Mouse (Mus musculus): Measurements from ENCODE around the gene Xxylt1. TPM values are rescaled to one million over a fixed set of nuclear protein-coding genes. Genes with fewer than 3 reads are reported as not detected.

Gene Xxylt1
- polyA plus RNA-seq, 1 experiment from 2014 or later, result 13.7 TPM

DNA sequence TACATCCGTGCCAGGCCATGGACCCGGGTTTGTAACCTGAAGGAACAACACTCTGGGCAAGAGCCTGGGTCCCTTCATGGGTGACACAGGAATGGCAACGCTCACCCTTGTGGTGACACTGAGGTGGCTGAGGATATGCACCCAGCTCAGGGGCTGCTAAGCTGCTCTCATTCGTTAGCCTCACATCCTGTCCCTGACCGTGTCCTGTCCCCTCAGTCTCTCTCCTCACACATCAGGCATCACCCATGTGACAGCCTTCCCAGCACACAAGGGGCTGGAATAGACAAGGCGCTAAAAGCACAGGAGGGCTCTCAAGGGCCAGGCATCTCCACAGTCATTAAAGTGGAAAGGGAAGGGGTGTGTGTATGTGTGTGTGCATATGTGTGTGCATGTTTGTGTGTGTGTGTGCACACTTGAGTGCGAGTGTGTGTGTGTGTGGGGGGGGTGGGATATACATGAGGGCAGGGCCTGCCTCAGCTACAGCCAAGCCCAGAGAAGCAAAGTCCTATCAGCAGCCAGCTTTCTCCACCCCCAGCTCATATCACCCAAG, 29.0 kb downstream of the Xxylt1 start:
- 76% methylated on average over 7 of the region's 7 CpGs for WGBS
- Histone ChIP-seq H3K36me3 (ENCODE audit: control insufficient read depth, insufficient read depth, low read length) (no peaks in the 10 kb centered on the region), H3K9me3 (replicated peaks; ENCODE audit: control insufficient read depth, low read length, poor library complexity, severe bottlenecking) (no peaks in the 10 kb centered on the region), H3K4me1 (ENCODE audit: control insufficient read depth, insufficient read depth, low read length) (no peaks in the 10 kb centered on the region), H3K4me3 (ENCODE audit: low read depth, low read length) (no peak overlapping the region), H3K27ac (ENCODE audit: low read length) (no peak overlapping the region), H3K27me3 (ENCODE audit: control insufficient read depth, insufficient read depth, low read depth, low read length) (no peaks in the 10 kb centered on the region), H3K9ac (ENCODE audit: low read depth, low read length) (no peak overlapping the region), H3K4me2 (ENCODE audit: low read length) (no peak overlapping the region)
- ATAC-seq, result no peak

DNA sequence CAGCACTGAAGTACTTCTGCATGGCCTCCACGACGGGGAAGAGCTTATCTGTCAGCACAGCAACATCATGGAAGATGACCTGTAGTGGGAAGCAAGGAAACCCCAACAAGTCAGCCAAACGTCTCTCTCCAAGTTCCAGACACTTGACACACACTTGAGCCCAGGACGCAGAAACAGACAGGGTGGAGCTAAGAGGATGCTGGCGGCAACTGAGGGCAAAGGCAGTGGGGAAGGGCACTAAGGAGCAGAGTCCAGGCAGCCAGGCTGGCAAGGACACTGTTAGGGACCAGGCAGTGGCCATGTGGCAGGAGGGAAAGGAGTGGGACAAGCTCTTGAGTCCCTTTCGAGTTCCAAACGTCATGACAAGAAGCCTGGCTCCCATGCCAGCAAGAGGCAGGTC, 30.5 kb downstream of the Xxylt1 start:
- Histone ChIP-seq H3K9ac (ENCODE audit: low read depth, low read length) (no peak overlapping the region), H3K27ac (ENCODE audit: low read length) (no peak overlapping the region), H3K4me3 (ENCODE audit: low read depth, low read length) (no peak overlapping the region), H3K4me2 (ENCODE audit: low read length) (no peak overlapping the region), H3K4me1 (ENCODE audit: control insufficient read depth, insufficient read depth, low read length) (no peaks in the 10 kb centered on the region), H3K27me3 (ENCODE audit: control insufficient read depth, insufficient read depth, low read depth, low read length) (no peaks in the 10 kb centered on the region), H3K9me3 (replicated peaks; ENCODE audit: control insufficient read depth, low read length, poor library complexity, severe bottlenecking) (no peaks in the 10 kb centered on the region), H3K36me3 (ENCODE audit: control insufficient read depth, insufficient read depth, low read length) (no peaks in the 10 kb centered on the region)
- WGBS, result 83% methylated on average over 7 of the region's 7 CpGs
- ATAC-seq, result no peak

DNA sequence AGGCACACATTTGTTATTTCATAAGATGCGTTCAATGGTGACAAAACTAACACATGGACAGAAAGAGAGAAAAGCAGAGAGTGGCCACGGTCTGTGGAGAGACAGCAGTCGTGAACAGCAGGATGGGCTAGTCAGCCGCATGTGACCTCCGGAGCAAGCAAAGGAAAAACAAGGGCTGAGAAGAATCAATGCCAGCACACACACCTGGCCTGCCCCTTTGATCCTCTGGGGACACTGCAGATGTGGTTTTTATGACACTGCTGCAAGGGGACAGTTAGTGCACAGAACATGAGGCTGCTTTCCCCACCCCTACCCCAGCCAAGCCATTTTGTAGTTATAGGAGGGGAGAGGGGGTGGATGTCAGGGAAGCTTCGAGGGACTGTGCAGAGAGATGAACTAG, 33.0 kb downstream of the Xxylt1 start:
- Histone ChIP-seq H3K4me2 (ENCODE audit: low read length) (no peak overlapping the region), H3K27me3 (ENCODE audit: control insufficient read depth, insufficient read depth, low read depth, low read length) (no peaks in the 10 kb centered on the region), H3K36me3 (ENCODE audit: control insufficient read depth, insufficient read depth, low read length) (no peaks in the 10 kb centered on the region), H3K9me3 (replicated peaks; ENCODE audit: control insufficient read depth, low read length, poor library complexity, severe bottlenecking) (no peaks in the 10 kb centered on the region), H3K4me1 (ENCODE audit: control insufficient read depth, insufficient read depth, low read length) (no peaks in the 10 kb centered on the region), H3K27ac (ENCODE audit: low read length) (no peak overlapping the region), H3K9ac (ENCODE audit: low read depth, low read length) (no peak overlapping the region), H3K4me3 (ENCODE audit: low read depth, low read length) (no peak overlapping the region)
- WGBS, result 84% methylated on average over 6 of the region's 6 CpGs
- no peak for ATAC-seq

DNA sequence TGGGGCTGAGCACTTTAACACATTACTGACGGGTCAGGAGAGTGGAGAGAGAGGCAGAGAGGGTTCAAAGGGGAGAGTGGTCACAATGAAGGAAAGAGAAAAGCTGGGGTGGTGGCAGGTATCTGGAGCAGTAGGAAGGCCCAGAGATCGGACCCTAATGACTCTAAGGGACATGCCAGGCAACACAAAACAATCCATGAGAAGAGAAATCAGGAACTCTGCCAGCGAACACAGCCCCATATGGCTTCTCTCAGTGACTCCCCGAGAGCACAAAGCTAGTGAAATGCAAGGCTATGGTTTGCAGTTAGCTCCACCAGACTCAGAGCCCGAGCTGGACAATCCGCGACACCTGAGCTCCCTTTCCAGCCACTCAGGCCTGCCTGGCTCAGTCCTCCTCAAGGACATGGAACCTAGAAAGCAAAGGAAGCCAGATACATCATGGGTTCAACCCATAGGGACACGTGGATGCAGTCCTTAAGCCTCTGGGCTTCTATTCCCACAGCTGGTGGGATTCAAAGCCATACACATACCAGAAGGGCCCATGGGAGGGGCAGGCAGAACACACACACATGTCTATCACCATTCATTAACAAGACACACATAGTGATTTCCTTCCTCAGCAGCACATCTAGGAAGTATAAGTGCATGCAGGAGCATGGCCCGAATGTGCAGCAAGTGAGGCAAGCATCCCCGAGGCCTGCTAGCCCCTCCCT, 33.9 kb downstream of the Xxylt1 start:
- no peak overlapping the region for H3K4me3 ChIP-seq (ENCODE audit: low read depth, low read length)
- no peak overlapping the region for H3K9ac ChIP-seq (ENCODE audit: low read depth, low read length)
- H3K27me3 ChIP-seq (ENCODE audit: control insufficient read depth, insufficient read depth, low read depth, low read length), result no peaks in the 10 kb centered on the region
- H3K4me2 ChIP-seq (ENCODE audit: low read length), result no peak overlapping the region
- H3K27ac ChIP-seq (ENCODE audit: low read length), result no peak overlapping the region
- 85% methylated on average over 10 of the region's 10 CpGs for WGBS
- no peaks in the 10 kb centered on the region for H3K4me1 ChIP-seq (ENCODE audit: control insufficient read depth, insufficient read depth, low read length)
- no peaks in the 10 kb centered on the region for H3K36me3 ChIP-seq (ENCODE audit: control insufficient read depth, insufficient read depth, low read length)
- no peaks in the 10 kb centered on the region for H3K9me3 ChIP-seq (replicated peaks; ENCODE audit: control insufficient read depth, low read length, poor library complexity, severe bottlenecking)
- ATAC-seq, result no peak

DNA sequence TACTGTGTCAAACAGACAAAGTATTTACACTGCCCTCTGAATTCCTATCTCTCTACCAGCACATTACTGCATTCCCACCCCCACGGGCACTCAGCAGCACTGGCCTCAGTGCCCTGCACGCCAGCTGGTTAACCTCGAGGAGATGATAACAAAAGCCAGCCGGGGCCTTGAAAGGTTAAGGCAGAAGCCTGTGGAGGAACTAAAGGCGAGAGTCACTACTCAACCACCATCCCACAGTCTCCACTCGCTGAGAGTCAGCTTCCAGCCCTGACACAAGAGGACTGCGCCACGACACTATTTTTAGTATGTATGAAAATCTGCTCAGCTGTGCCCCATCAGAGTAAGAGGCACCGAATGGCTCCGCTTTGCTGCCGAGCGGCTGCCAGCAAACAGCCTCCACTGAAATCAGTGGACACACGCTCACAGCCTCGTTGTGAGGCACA, 35.0 kb downstream of the Xxylt1 start:
- Histone ChIP-seq H3K4me1 (ENCODE audit: control insufficient read depth, insufficient read depth, low read length) (no peaks in the 10 kb centered on the region), H3K27ac (ENCODE audit: low read length) (no peak overlapping the region), H3K4me2 (ENCODE audit: low read length) (no peak overlapping the region), H3K4me3 (ENCODE audit: low read depth, low read length) (no peak overlapping the region), H3K9ac (ENCODE audit: low read depth, low read length) (no peak overlapping the region), H3K36me3 (ENCODE audit: control insufficient read depth, insufficient read depth, low read length) (no peaks in the 10 kb centered on the region), H3K27me3 (ENCODE audit: control insufficient read depth, insufficient read depth, low read depth, low read length) (no peaks in the 10 kb centered on the region), H3K9me3 (replicated peaks; ENCODE audit: control insufficient read depth, low read length, poor library complexity, severe bottlenecking) (no peaks in the 10 kb centered on the region)
- ATAC-seq, result no peak
- WGBS, result 69% methylated on average over 14 of the region's 14 CpGs

DNA sequence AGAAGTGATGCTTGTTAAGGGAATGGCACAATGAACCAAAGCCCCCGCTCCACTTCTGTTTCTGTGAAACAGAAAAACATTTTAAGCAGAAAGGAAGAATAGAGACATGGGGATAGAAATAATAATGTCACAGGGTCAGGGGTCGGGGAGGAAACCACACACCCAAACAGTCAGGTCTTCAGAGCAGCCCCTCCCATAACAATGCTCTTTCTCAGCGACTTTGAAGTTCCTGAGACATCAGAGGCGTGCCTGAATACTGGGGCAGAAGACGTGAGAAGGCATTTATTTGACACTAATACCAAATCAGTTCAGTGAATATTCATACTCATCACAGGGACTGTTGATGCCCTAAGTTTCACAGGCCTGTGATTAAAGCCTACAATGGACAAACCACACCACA, 36.0 kb downstream of the Xxylt1 start:
- no peak for ATAC-seq
- Histone ChIP-seq H3K4me1 (ENCODE audit: control insufficient read depth, insufficient read depth, low read length) (peaks cover under 1% of the 10 kb centered on the region), H3K9me3 (replicated peaks; ENCODE audit: control insufficient read depth, low read length, poor library complexity, severe bottlenecking) (no peaks in the 10 kb centered on the region), H3K9ac (ENCODE audit: low read depth, low read length) (no peak overlapping the region), H3K27me3 (ENCODE audit: control insufficient read depth, insufficient read depth, low read depth, low read length) (no peaks in the 10 kb centered on the region), H3K36me3 (ENCODE audit: control insufficient read depth, insufficient read depth, low read length) (no peaks in the 10 kb centered on the region), H3K4me2 (ENCODE audit: low read length) (no peak overlapping the region), H3K4me3 (ENCODE audit: low read depth, low read length) (no peak overlapping the region), H3K27ac (ENCODE audit: low read length) (no peak overlapping the region)
- WGBS, result 47% methylated on average over 5 of the region's 5 CpGs

DNA sequence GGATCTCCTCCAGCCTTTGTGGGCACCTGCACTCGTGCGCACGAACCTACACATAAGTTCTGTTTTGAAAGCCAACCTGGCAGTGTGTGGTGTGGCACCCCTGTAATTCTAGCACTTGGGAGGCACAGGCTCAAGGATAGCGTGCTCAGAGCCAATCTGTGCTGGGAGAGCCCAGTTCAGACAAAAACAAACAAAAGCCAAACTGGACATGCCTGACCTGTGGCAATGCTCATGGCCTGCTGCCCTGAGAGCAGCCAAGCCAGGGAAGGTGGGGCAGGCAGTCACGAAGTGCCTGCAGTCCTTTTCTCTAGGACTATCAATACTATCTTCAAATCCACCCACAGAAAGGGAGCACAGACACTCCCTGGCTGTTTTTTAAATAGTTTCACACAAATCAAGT, 38.1 kb downstream of the Xxylt1 start:
- Histone ChIP-seq H3K36me3 (ENCODE audit: control insufficient read depth, insufficient read depth, low read length) (no peaks in the 10 kb centered on the region), H3K9ac (ENCODE audit: low read depth, low read length) (no peak overlapping the region), H3K9me3 (replicated peaks; ENCODE audit: control insufficient read depth, low read length, poor library complexity, severe bottlenecking) (no peaks in the 10 kb centered on the region), H3K27ac (ENCODE audit: low read length) (no peak overlapping the region), H3K4me1 (ENCODE audit: control insufficient read depth, insufficient read depth, low read length) (peaks cover 4% of the 10 kb centered on the region), H3K4me2 (ENCODE audit: low read length) (no peak overlapping the region), H3K4me3 (ENCODE audit: low read depth, low read length) (no peak overlapping the region), H3K27me3 (ENCODE audit: control insufficient read depth, insufficient read depth, low read depth, low read length) (no peaks in the 10 kb centered on the region)
- no peak for ATAC-seq
- 91% methylated on average over 5 of the region's 5 CpGs for WGBS

DNA sequence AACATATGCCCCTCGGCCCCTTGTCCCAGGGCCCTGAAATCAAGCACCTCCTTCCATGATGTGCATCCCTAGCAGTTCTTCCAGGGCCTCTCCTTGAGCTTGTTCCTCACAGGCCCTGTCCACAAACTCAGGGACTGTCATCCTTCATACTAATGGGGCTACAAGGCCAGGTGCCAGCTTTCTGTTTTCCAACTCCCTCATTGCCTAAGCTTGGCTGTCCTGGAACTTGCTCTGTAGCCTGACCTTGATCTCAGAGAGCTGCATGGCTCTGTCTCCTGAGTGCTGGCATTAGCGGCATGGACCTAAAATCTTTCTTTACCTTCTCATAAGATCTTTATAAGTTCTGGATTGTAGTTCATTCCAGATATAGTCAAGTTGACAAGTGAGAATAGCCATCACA, 39.7 kb downstream of the Xxylt1 start:
- no peak overlapping the region for H3K9ac ChIP-seq (ENCODE audit: low read depth, low read length)
- no peak overlapping the region for H3K4me3 ChIP-seq (ENCODE audit: low read depth, low read length)
- 87% methylated on average over 2 of the region's 2 CpGs for WGBS
- no peak overlapping the region for H3K4me2 ChIP-seq (ENCODE audit: low read length)
- H3K27ac ChIP-seq (ENCODE audit: low read length), result no peak overlapping the region
- H3K27me3 ChIP-seq (ENCODE audit: control insufficient read depth, insufficient read depth, low read depth, low read length), result no peaks in the 10 kb centered on the region
- H3K36me3 ChIP-seq (ENCODE audit: control insufficient read depth, insufficient read depth, low read length), result no peaks in the 10 kb centered on the region
- H3K4me1 ChIP-seq (ENCODE audit: control insufficient read depth, insufficient read depth, low read length), result peaks cover 4% of the 10 kb centered on the region
- no peaks in the 10 kb centered on the region for H3K9me3 ChIP-seq (replicated peaks; ENCODE audit: control insufficient read depth, low read length, poor library complexity, severe bottlenecking)
- no peak for ATAC-seq

DNA sequence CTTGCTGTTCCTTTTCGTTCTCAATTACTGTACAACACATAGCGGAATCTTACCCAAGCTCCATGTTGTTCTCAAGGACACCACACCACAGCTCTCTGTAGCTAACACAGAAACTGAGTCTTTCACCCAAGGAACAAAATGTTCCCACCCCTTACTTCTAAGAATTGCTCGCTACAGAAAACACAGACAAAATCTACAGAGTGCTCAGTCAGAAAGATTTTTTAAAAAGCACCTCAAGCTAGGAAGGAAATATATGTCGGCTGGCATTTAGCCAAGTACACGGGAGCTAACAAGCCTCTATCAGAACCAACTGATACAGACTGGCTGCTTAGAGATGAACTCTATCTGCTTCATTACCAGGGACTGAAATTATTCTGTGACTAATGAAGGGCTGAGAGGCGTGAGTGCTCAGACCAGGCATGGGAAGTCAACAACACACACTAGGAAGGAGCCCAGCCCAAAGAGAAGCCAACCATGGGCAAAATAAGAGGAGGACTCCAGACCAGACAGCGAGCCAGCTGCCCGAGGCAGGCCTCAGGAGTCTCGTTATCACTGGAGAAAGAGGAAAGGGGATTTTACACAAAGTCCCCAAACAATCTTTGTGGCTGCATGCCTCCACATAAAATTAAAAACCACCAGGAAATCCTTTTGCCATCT, 41.3 kb downstream of the Xxylt1 start:
- Histone ChIP-seq H3K4me3 (ENCODE audit: low read depth, low read length) (no peak overlapping the region), H3K27ac (ENCODE audit: low read length) (peak overlapping the region; percentile 36), H3K36me3 (ENCODE audit: control insufficient read depth, insufficient read depth, low read length) (no peaks in the 10 kb centered on the region), H3K4me2 (ENCODE audit: low read length) (no peak overlapping the region), H3K9ac (ENCODE audit: low read depth, low read length) (no peak overlapping the region), H3K4me1 (ENCODE audit: control insufficient read depth, insufficient read depth, low read length) (peaks cover 4% of the 10 kb centered on the region), H3K9me3 (replicated peaks; ENCODE audit: control insufficient read depth, low read length, poor library complexity, severe bottlenecking) (no peaks in the 10 kb centered on the region), H3K27me3 (ENCODE audit: control insufficient read depth, insufficient read depth, low read depth, low read length) (no peaks in the 10 kb centered on the region)
- no peak for ATAC-seq
- 65% methylated on average over 9 of the region's 9 CpGs for WGBS

Data from midbrain, embryonic 16.5 days (tissue).